Mouse (Mus musculus) gastrocnemius, postnatal 10 days (tissue): ENCODE data around the gene Trp53tg5. TPM values are rescaled to one million over a fixed set of nuclear protein-coding genes. Genes with fewer than 3 reads are reported as not detected.
A peak's percentile ranks its signal among the peaks of the same experiment; 100 is the strongest.

ENCODE experiments used
- DNase-seq: peaks from one replicate; pipeline ENCODE4 v3.0.0; 2021; ENCODE audit warnings: mixed read lengths
- long read RNA-seq, 2 experiments: library from polyadenylated mRNA; stranded (forward); transcript quantifications; one replicate each; pipeline ENCODE4 v2.0.0; 2021
- total RNA-seq, 2 experiments: library from RNA; stranded (reverse); gene quantifications; 2 replicates each; pipeline ENCODE4 v1.2.3; 2021

Trp53tg5 gene
- not detected for total RNA-seq
- long read RNA-seq, experiment 1: 0 reads
- long read RNA-seq, experiment 2: 0 reads

DNA sequence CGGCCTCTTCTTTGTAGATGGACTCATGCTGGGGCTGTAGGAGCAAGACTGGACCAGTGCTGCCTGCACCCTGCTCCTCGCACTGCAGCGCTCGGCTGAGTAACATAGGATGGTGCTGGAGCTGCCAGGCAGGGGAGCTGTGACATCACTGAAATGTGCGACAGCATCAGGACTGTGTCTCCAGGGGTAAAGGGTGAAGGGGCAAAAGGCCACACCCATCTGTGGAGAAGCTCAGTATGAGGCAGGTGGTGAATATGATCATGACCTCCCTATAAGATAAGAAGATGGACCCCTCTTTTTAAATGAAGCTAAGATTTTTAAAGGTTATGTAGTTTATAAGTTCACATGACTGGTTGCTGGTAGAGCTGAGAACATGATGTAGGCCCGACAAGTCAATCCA is at the start of gene Trp53tg5:
Gene Trp53tg5, minus strand, starts transcription at position 101 of the 400 bp plus-strand sequence.
- no peak for DNase-seq

- DNase-seq: no peak
Observed at GRCm38 (mm10) chr2:164522280-164522679, 48.8 kb upstream of the Trp53tg5 start.

DNA sequence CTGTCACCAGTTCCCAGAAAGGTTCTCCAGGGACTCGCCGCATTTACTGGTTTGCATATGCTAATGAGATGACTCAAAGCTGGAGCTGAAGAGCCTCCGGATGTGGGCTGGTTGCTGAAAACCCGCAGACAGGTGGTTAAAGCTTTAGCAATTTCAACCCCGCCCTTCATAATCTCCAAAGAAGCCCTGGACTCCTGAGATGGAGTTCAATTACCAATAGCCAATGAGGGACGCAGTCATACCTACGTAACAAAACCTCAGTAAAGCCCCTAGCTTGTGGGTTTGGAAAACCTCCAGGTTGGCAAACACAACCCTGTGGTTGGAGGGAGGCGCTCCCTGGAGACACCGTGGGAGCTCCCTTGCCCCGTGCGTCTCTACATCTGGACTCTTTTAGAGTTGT is 48.3 kb upstream of the Trp53tg5 start:
- no peak for DNase-seq

DNA sequence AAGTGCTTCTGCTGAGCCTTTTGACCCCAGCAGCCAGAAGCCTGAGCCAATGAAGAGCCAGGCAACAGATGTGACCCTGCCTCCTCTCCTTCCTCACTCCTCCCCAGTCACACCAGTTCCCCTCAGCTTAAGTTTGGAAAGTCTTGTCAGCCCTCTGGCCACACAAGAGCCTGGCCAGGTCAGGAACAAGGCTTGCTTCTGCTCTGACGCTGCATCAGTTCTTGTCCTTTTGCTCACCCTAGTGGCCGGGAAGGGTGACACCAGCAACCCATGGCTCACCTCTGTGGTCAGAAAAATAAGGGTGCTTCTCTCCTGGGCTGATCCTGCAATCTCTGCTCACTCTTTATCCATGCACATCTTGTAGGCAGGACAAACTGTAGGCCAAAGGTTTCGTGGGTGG is 47.3 kb upstream of the Trp53tg5 start:
- DNase-seq: peak; percentile 29

DNA sequence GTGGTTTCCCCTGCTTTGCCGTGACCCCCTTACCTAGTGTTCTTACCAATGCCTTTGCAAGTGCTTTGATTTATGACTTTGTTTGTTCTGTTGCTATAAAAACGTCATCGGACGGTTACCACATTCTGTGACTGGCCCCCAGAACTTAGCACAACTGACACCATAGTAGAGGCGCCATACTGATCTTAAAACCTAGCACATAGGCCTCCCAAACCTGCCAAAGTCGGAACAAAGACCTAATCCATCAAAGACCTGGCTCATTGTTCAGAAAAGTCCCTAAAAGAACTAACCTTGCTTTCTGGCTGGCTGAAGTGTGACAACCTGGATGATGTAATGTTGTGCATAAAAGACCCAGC is 45.6 kb upstream of the Trp53tg5 start:
- DNase-seq: no peak

DNA sequence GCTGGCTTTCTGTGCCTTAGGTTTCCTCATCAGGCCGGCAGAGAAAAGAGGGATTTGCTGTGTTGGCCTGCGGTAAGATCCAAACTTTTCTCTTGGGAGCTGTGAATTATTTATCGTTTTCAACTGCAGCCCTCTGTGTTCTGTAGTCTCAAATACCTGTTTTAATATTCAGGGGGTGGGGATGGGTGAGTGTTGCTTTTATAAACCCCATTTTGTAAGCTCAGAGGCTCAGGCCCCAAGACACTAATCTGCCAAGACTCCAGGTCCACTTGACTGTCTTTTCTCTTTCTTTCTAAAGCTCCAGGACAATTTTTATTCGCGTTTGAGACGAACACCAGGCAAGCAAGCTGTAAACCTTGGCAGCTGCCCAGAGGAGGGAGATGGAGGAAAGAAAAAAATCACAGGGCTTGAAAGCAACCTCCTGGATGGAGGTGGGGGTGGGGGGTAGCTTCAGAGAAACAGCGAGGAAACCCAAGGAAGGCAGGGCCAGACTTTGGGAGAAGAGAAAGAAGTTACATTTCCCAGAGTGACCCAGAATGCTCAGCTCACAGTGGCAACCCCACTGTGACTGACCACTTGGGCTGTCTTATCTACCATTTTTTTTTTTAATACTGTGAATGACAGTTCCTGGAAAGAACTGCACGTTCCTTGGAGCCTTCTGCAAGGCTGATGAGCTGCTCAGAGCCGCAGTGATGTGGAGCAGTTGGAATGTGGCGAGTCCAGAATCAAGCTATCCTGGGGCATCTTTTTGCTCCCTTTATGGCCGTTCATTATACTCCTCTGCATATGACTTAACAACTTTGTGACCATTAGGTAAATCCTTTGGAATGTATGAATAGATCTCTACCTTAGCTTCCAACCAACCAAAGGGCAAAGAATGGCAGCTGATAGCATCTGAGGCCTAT is 45.0 kb upstream of the Trp53tg5 start:
- DNase-seq: no peak

DNA sequence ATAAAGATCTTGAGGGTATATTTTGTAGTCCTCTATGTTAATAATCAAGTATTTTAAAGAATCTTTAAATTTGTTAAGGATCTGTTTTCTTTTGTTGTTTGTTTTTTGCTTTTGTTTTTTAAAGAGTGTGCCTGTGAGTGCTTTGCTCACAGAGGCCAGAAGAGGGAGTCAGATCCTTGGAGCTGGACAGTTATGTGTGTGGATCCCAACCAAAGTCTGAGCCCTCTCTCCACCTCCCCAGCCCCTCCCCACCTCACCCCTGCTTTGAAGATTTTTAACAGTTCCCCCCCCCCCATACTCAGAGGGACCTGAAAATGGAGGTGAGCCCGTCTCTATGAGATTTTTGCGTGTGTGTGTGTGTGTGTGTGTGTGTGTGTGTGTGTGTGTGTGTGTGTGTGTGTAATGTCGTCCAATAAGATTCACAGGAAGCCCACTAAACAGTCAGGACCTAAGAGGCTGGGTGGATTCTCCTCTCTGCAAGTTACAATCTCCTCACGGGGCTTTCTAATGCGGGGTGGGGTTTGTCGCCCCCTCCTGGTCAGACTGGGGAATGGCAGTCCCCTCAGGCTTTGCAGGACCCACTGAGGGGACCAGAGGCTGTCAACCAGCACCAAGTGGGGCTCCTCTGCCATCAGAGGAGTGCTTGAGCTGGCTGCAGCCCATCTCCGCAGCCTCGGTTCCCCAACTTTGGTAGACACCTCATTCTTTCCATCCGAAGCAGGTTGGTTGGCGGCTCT is 44.1 kb upstream of the Trp53tg5 start:
- peak; percentile 57 for DNase-seq

- no peak for DNase-seq
Observed at GRCm38 (mm10) chr2:164516592-164516991, 43.1 kb upstream of the Trp53tg5 start.

- DNase-seq: no peak
Observed at GRCm38 (mm10) chr2:164515897-164516296, 42.4 kb upstream of the Trp53tg5 start.

- no peak for DNase-seq
Observed at GRCm38 (mm10) chr2:164514916-164515315, 41.4 kb upstream of the Trp53tg5 start.

DNA sequence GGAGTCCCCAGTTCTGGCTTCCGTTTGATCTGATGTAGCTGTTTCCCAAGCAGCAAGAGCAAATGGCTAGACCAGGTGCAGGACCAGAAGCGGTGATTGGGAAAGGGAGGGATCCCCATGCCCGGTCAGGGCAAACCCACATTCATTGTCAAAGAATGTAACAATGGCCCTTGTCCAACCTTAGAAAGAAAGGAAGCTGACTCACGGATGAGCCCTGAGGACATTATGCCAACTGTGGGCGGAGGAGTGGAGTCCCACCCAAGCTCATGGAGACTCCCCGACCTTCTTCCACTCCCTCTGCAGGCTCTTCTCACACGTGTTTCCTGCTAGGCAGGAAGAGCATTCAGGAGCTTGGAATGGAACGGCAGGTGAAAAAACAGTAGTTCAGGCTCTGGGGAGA is 39.9 kb upstream of the Trp53tg5 start:
- no peak for DNase-seq

DNA sequence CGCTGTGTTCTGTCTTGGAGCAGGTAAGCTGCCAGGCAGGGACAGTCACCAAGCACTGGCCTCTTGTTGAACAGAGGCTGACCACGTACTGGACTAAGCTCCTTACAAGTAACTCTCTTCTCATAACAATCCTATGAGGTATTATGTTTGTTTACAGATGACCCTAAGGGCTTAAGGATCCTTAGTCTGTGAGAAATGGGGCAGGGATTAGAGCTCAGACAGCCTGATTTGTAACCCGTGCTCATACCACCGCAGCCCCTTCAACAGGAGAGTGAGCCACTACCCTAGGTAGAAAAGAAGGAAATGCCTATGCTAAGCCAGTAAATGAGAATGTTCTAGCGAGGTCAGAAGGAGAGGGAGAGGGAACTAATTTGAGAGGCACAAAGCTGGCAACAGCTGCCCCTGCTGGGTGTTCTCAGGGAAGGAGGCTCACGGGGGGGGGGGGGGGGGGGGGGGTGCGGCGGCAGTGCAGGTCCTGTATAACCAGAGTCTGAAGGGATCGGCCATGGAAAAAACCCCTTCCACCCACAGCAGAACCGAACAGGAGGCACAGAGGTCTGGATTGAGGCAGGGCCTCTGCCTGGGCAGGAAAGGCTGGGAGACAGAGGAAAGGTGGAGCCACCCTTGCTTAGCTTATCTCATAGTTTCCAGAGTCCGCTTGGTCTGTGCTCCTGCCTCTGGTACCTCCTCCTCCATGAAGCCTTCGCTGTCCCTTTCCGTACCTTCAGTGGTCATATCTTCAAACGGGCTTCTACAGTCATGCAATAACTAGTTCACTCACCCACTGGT is 38.8 kb upstream of the Trp53tg5 start:
- DNase-seq: no peak

GRCm38 (mm10) chr2:164510621-164511190 is 37.2 kb upstream of the Trp53tg5 start:
- no peak for DNase-seq

DNA sequence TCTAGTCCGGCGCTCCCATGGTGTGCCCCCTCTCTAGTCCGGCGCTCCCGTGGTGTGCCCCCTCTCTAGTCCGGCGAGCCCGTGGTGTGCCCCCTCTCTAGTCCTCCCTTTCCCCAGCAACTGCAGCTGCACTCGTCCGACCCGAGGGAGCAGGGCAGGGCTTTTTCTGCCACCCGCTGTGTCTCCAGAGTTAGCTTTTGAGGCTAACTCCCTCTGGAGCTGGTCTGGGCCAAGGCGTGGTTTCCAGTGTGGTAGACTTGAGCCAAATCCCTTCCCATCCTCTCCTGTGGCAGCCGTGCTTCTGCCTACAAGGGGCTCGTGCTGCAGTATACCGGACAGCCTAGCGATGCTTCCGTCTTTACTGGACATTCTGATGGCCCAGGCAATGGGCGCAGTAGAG is 34.3 kb upstream of the Trp53tg5 start:
- no peak for DNase-seq

- no peak for DNase-seq
Observed at GRCm38 (mm10) chr2:164505619-164506347, 32.3 kb upstream of the Trp53tg5 start.

GRCm38 (mm10) chr2:164504919-164505318 is 31.4 kb upstream of the Trp53tg5 start:
- no peak for DNase-seq

DNA sequence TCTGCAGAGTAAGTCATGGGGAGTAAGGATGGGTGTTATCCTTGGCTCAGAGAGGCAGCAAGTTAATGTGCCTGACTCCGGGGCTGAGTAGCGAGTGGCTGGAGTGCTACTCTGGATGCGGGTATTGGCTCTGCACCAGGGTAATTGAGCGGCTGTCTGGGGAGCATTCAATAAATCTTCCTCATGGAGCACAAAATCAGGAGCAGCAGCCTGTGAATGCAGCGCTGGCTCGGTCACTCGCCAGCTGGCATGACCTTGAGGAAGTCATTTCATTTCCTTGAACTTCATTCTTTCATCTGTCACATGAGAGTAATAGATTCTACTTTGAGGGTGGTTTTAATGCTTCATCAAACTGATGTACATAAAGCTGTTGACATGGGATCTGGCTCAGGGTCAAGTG is 27.0 kb upstream of the Trp53tg5 start:
- no peak for DNase-seq

- no peak for DNase-seq
Observed at GRCm38 (mm10) chr2:164499317-164499716, 25.8 kb upstream of the Trp53tg5 start.

DNA sequence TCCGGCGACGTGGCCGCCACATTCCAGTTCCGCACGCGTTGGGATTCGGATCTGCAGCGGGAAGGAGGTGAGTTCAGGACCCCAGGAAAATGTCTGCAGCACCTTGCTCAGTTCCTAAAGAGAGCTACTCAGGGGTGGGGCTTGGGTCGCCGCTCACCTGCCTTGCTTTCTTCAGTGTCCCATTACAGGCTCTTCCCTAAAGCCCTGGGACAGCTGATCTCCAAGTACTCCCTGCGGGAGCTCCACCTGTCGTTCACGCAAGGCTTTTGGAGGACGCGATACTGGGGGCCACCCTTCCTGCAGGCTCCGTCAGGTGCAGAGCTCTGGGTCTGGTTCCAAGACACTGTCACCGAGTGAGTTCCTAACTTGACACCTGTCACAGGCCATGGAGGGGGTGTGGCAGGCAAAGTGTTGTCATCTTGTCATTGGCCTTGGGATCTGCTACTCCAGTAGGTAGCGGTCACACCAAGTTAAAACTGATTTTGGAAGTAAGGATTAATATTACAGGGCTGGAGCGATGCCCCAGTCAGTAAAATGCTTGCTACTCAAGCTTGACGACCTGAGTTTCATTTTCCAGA is 24.3 kb upstream of the Trp53tg5 start:
- no peak for DNase-seq

GRCm38 (mm10) chr2:164496847-164497690 is 23.5 kb upstream of the Trp53tg5 start, which contains the start of gene Pigt:
TSS of gene Pigt (plus strand) at chr2:164497520.
- peak; percentile 83 for DNase-seq
